Mouse (Mus musculus) E14TG2a.4 (cell line): ENCODE measurements around the gene Pth.

Source experiments
- CTCF ChIP-seq: conservative IDR thresholded peaks from 2 replicates; pipeline ENCODE4 v1.5.1; 2014; ENCODE audit warnings: low read length
- POU5F1 ChIP-seq: IDR thresholded peaks from 2 replicates; pipeline ENCODE4 v1.6.1; 2014; ENCODE audit warnings: low read length, borderline replicate concordance

DNA sequence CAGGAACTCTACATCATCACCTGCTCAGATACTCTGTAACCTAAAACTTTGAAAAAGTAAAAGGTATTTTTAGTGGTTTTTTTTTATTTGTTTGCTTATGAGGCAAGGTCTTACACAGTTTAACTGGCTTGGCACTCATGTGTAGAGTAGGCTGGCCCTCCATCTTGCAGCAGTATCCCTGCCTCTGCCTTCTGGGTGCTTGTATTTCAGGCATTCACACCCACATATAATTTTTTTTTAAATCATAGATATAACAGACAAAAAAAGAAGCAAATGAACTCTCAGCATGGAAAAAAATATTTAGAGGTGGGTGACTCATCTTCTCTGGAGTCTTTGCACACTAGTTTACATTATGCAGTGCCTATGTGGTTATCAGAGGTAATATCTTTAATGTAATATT lies 9.7 kb upstream of the Pth start:
- no peak for TF ChIP-seq CTCF
- TF ChIP-seq POU5F1 = no peak
